In the genomic region with DNA sequence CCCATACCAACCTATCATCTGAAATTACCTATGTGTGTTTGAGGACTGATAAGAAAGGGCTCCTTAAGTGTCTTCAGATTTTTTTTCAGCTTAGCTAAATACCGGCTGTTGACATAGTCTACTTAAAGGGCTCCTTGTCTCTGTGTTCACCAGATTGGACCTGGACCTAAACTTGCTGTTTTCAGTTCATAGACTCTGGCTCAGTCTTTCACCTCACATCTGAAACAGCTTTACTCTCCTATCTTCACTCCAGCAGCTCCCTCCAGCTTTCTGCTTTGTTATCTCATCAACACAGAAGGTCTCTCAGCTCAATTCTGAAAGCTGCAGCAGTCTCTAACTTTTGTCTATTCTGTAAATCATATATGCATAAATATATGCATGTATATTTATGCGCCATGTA, we compare ENCODE assay signal across 18 mouse cellular contexts.
DNase-seq lines count a peak whose midpoint lies in the region; ATAC-seq and TF ChIP-seq lines count a peak whose summit lies in the region.
"Had no signal": no experiment of that assay in that cellular context is flagged by ENCODE, and none has a peak within 500 bp of the region (broad histone marks: within the 10 kb centered on the region; RNA-seq: fewer than 3 reads in every experiment).

No protein-coding gene starts in this region.

- no peak for TF ChIP-seq CTCF in G1E (IDR thresholded peaks at IDR 0.05; ENCODE audit: low read depth, low read length)

- no peak overlapping the region for H3K9ac ChIP-seq in heart, embryonic 12.5 days
- H3K9ac ChIP-seq: embryonic facial prominence, embryonic 12.5 days; forebrain, embryonic 13.5 days; forebrain, embryonic 15.5 days; forebrain, postnatal 0 days had no signal

- no peaks in the 10 kb centered on the region for H3K27me3 ChIP-seq in heart, embryonic 12.5 days (replicated peaks)
- H3K27me3 ChIP-seq in heart, embryonic 10.5 days (ENCODE audit: insufficient read depth, poor library complexity, severe bottlenecking), result no peaks in the 10 kb centered on the region
- H3K27me3 ChIP-seq in G1E (ENCODE audit: insufficient read depth, low read length), result no peaks in the 10 kb centered on the region
- H3K27me3 ChIP-seq: embryonic facial prominence, embryonic 12.5 days; forebrain, embryonic 13.5 days; forebrain, embryonic 15.5 days had no signal

- H3K4me2 ChIP-seq in heart, embryonic 12.5 days, result no peak overlapping the region
- H3K4me2 ChIP-seq: embryonic facial prominence, embryonic 12.5 days; forebrain, embryonic 13.5 days; forebrain, embryonic 15.5 days had no signal

- DNase-seq in heart, embryonic 10.5 days (ENCODE audit: low spot score), result no peak
- no peak for DNase-seq in G1E (ENCODE audit: low spot score)
- DNase-seq in MEL-GATA-1-ER (ENCODE audit: extremely low read depth, low read depth), result peak; percentile 0
- no peak for DNase-seq in cerebellum, postnatal 36 days
- DNase-seq: adrenal gland, adult 2 months; adrenal gland, postnatal 10 days; adrenal gland, postnatal 25 days; cerebellum, adult 11 months; cerebellum, adult 18-20 months; cerebellum, adult 8-10 months; cerebellum, adult 9-11 months; cerebellum, postnatal 14 days; forebrain, postnatal 0 days had no signal

- no peaks in the 10 kb centered on the region for H3K9me3 ChIP-seq in heart, embryonic 12.5 days (replicated peaks)
- no peaks in the 10 kb centered on the region for H3K9me3 ChIP-seq in heart, embryonic 10.5 days
- no peaks in the 10 kb centered on the region for H3K9me3 ChIP-seq in G1E (replicated peaks)
- H3K9me3 ChIP-seq: embryonic facial prominence, embryonic 10.5 days; embryonic facial prominence, embryonic 12.5 days; forebrain, embryonic 13.5 days had no signal

- H3K4me1 ChIP-seq in heart, embryonic 12.5 days (replicated peaks), result no peaks in the 10 kb centered on the region
- H3K4me1 ChIP-seq in heart, embryonic 10.5 days, result no peaks in the 10 kb centered on the region
- H3K4me1 ChIP-seq in G1E (ENCODE audit: insufficient read depth, low read depth, low read length), result no peaks in the 10 kb centered on the region
- H3K4me1 ChIP-seq: embryonic facial prominence, embryonic 10.5 days; embryonic facial prominence, embryonic 12.5 days; forebrain, embryonic 13.5 days; forebrain, embryonic 15.5 days had no signal

- H3K36me3 ChIP-seq in heart, embryonic 12.5 days, result no peaks in the 10 kb centered on the region
- H3K36me3 ChIP-seq in heart, embryonic 10.5 days, result no peaks in the 10 kb centered on the region
- H3K36me3 ChIP-seq in G1E (replicated peaks), result no peaks in the 10 kb centered on the region
- H3K36me3 ChIP-seq: embryonic facial prominence, embryonic 10.5 days; embryonic facial prominence, embryonic 12.5 days; forebrain, embryonic 15.5 days had no signal

- no peak overlapping the region for H3K27ac ChIP-seq in heart, embryonic 12.5 days (ENCODE audit: poor library complexity, severe bottlenecking)
- H3K27ac ChIP-seq in heart, embryonic 10.5 days, result no peak overlapping the region
- H3K27ac ChIP-seq: embryonic facial prominence, embryonic 10.5 days; embryonic facial prominence, embryonic 12.5 days; forebrain, embryonic 13.5 days; forebrain, embryonic 15.5 days had no signal

- no peak overlapping the region for H3K4me3 ChIP-seq in heart, embryonic 12.5 days
- no peak overlapping the region for H3K4me3 ChIP-seq in heart, embryonic 10.5 days
- H3K4me3 ChIP-seq in G1E (ENCODE audit: low read depth, low read length), result no peak overlapping the region
- H3K4me3 ChIP-seq: embryonic facial prominence, embryonic 10.5 days; embryonic facial prominence, embryonic 12.5 days; forebrain, embryonic 13.5 days; forebrain, embryonic 15.5 days had no signal

- 63% methylated on average over 2 of the region's 2 CpGs for WGBS in heart, embryonic 12.5 days
- 69% methylated on average over 2 of the region's 2 CpGs for WGBS in heart, embryonic 10.5 days

- ATAC-seq in heart, embryonic 12.5 days (ENCODE audit: insufficient number of reproducible peaks, low FRiP score), result peak; percentile 57; the same call in 1 of the 2 replicates
- ATAC-seq in G1E (ENCODE audit: extremely low read depth, insufficient number of reproducible peaks, low FRiP score, poor library complexity, severe bottlenecking), result 0 out of 2 replicates have a peak, but pooled peaks have one; percentile 1
- ATAC-seq: forebrain, embryonic 13.5 days; forebrain, embryonic 15.5 days; forebrain, postnatal 0 days had no signal
